Mouse (Mus musculus) thymus, adult 2 months (tissue): ENCODE measurements around the gene Naaladl2. TPM values are rescaled to one million over a fixed set of nuclear protein-coding genes. Genes with fewer than 3 reads are reported as not detected.

ENCODE experiments used
- DNase-seq: peaks from one replicate; pipeline ENCODE4 v3.0.0; 2021
- H3K27ac ChIP-seq: fragments of 200-500 bp; 2 replicates; pipeline ENCODE4 v1.5.1; 2012; ENCODE audit warnings: low read length, control low read depth; ENCODE audit not compliant: control insufficient read depth, insufficient read depth
- H3K27me3 ChIP-seq: fragments of 200-500 bp; 2 replicates; pipeline ENCODE4 v1.6.1; 2012; ENCODE audit warnings: mild to moderate bottlenecking, low read length, moderate library complexity, mixed read lengths; ENCODE audit not compliant: control insufficient read depth, insufficient read depth
- H3K36me3 ChIP-seq: fragments of 200-500 bp; 2 replicates; pipeline ENCODE4 v1.6.1; 2012; ENCODE audit warnings: mild to moderate bottlenecking, low read length, moderate library complexity; ENCODE audit not compliant: control insufficient read depth, insufficient read depth
- H3K4me1 ChIP-seq: fragments of 200-500 bp; replicated peaks from 2 replicates; pipeline ENCODE4 v1.6.1; 2012; ENCODE audit warnings: low read length; ENCODE audit not compliant: control insufficient read depth, insufficient read depth
- H3K4me3 ChIP-seq: fragments of 200-500 bp; 2 replicates; pipeline ENCODE4 v1.5.1; 2012; ENCODE audit warnings: mild to moderate bottlenecking, low read length, control low read depth, moderate library complexity; ENCODE audit not compliant: control insufficient read depth, insufficient read depth
- CTCF ChIP-seq: fragments of 200-500 bp; IDR thresholded peaks from 2 replicates; pipeline ENCODE4 v1.5.1; 2012; ENCODE audit warnings: mild to moderate bottlenecking, control low read depth, low read length, moderate library complexity, borderline replicate concordance; ENCODE audit not compliant: control insufficient read depth, poor library complexity, insufficient read depth; ENCODE audit errors: extremely low read depth
- POLR2A ChIP-seq: fragments of 200-500 bp; IDR thresholded peaks from 2 replicates; pipeline ENCODE4 v1.6.1; 2012; ENCODE audit warnings: mild to moderate bottlenecking, low read length, control low read depth, moderate library complexity; ENCODE audit not compliant: control insufficient read depth, poor library complexity, insufficient read depth; ENCODE audit errors: extremely low read depth
- WGBS: fragments of 180-500 bp; shearing (Covaris S2); methylation state at CpG from one replicate; pipeline ENCODE4 v1.1.7; 2018; 5-methylcytosine and 5-hydroxymethylcytosine counted together
- polyA plus RNA-seq: library from polyadenylated mRNA; depleted of rRNA; stranded (reverse); fragments of >200 nt; gene quantifications from 2 replicates; pipeline ENCODE4 v1.2.3, GENCODE M21; 2012

Naaladl2 gene
- polyA plus RNA-seq, 1 experiment = 0.23 TPM

DNA sequence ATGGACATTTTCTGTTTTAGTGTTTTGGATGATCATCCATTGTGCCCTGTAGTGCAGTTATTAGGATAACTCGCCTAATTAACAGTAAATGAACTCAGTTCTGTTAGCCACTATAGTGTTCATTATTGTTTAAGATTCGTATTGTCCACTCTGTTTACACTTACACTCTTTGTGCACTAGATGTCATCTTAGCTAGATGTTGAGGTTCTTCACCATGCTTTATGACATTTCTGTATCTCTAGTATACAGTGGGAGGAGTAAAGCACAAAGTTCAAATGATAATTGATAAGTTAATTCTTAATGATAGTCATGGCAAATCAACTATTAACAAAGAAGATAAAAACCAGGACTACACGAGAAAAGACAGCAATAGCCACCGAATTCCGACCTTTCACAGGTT, 590.4 kb downstream of the Naaladl2 start:
- WGBS = 85% methylated on average over 5 of the region's 5 CpGs
- no peak for DNase-seq
- TF ChIP-seq CTCF (no peak), POLR2A (no peak)
- Histone ChIP-seq H3K36me3 (no peaks in the 10 kb centered on the region), H3K27ac (no peak overlapping the region), H3K4me1 (no peaks in the 10 kb centered on the region), H3K27me3 (no peaks in the 10 kb centered on the region), H3K4me3 (no peak overlapping the region)

DNA sequence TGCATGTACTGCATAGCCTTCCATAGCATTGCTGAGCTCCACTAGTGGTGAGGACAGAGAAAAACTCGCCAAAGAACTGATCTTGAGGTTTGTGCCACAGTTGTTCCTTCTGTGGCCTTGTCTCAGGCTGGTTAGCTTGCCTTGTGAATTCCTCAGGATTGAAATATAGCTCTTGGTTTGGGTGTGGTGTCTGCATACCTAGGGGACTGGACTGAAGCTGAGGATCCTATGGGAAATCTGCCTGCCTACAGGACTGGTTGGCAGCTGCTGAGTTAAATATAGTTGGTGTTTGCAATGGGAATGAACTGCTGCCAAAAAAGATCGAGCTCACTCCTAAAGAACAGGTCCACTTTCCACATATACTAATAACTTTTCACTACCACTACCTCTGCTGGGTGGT, 591.4 kb downstream of the Naaladl2 start:
- H3K27ac ChIP-seq = no peak overlapping the region
- TF ChIP-seq CTCF (no peak), POLR2A (no peak)
- H3K4me1 ChIP-seq = no peaks in the 10 kb centered on the region
- H3K4me3 ChIP-seq = no peak overlapping the region
- no peak for DNase-seq
- H3K27me3 ChIP-seq = no peaks in the 10 kb centered on the region
- 62% methylated on average over 2 of the region's 2 CpGs for WGBS
- no peaks in the 10 kb centered on the region for H3K36me3 ChIP-seq

DNA sequence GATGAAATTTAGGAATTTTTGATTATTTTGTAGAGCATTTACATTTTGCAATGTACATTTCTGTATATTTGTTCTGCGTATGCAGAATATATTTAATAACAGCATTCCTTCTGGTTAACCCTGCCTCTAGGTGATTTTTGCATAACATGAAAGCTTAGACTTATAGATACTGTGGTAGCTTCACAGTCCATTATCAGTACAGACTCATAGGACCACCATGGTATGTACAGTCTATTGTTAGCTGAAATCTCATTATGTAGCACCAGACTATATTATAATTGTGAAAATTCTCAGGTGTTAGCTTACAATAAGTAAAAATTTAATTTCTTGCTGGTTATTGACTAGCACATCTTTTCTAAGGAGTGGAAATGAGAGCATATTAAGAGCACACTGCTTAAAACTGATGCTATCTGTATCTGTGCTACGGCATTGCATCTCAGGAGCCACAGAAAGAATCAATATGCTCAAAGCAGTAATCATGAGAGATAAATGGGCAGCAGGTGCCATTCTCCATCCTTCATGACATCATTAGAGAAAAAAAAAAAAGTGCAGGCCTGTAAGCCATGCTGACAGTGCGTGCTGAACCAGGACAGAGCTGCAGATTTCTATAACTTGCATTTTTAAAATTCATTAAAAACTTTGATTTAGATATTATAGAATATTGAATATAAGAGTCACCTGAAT, 610.1 kb downstream of the Naaladl2 start:
- Histone ChIP-seq H3K27me3 (no peaks in the 10 kb centered on the region), H3K36me3 (no peaks in the 10 kb centered on the region), H3K4me3 (no peak overlapping the region), H3K27ac (no peak overlapping the region), H3K4me1 (no peaks in the 10 kb centered on the region)
- DNase-seq = no peak
- 93% methylated on average over 3 of the region's 3 CpGs for WGBS
- TF ChIP-seq CTCF = no peak
- no peak for TF ChIP-seq POLR2A

GRCm38 (mm10) chr3:24514918-24515317, 629.1 kb downstream of the Naaladl2 start:
- Histone ChIP-seq H3K4me3 (no peak overlapping the region), H3K27me3 (no peaks in the 10 kb centered on the region), H3K36me3 (no peaks in the 10 kb centered on the region), H3K4me1 (no peaks in the 10 kb centered on the region), H3K27ac (no peak overlapping the region)
- WGBS = 32% methylated on average over 1 of the region's 1 CpGs
- TF ChIP-seq POLR2A = no peak
- no peak for TF ChIP-seq CTCF
- no peak for DNase-seq

- 71% methylated on average over 4 of the region's 4 CpGs for WGBS
- DNase-seq = no peak
- Histone ChIP-seq H3K27me3 (no peaks in the 10 kb centered on the region), H3K4me1 (no peaks in the 10 kb centered on the region), H3K27ac (no peak overlapping the region), H3K36me3 (no peaks in the 10 kb centered on the region), H3K4me3 (no peak overlapping the region)
- TF ChIP-seq POLR2A (no peak), CTCF (no peak)
Observed at GRCm38 (mm10) chr3:24486456-24487112, 657.5 kb downstream of the Naaladl2 start.

DNA sequence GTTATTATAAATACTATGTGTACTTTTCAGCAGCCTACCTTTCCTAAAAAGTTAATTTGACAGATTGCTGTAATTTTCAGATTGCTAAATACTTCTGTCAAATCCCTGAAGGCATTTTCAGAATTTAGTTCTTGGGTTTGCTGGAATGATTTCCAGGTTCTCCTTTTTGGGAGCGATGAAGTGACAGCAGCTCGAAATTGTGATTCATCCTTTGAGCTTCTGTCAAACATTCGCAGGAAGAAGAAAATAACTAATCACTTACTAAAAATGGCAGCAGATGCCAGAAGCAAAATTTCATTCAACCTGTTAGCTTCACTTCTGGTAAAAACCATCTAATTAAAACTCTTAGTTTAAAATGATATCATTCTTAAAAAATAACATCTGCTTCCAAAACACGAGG, 680.1 kb downstream of the Naaladl2 start:
- TF ChIP-seq POLR2A (no peak), CTCF (no peak)
- no peak overlapping the region for H3K4me3 ChIP-seq
- no peak for DNase-seq
- H3K27me3 ChIP-seq = no peaks in the 10 kb centered on the region
- no peaks in the 10 kb centered on the region for H3K36me3 ChIP-seq
- 91% methylated on average over 4 of the region's 4 CpGs for WGBS
- no peak overlapping the region for H3K27ac ChIP-seq
- no peaks in the 10 kb centered on the region for H3K4me1 ChIP-seq
